In the genomic region with DNA sequence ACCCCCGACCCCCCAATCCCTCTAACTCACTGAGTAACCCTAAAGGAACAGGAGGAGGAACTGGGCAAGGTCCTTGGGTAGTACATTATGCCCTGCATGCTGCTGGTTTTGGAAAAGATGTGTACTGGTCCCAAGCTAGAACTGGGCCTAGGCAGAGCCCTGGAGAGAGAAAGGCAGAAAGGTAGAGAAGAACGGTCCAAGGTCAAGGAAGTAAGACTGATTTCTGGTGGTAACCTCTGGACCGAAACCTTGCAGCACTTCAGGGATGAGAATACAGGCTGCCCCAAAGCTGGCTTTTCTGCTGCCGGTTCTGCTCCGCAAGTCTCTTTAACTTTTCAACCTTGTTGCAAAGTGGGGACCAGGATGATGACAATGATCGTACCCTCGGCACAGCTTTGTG, we compare ENCODE assay signal across 17 mouse cellular contexts. TPM values are rescaled to one million over a fixed set of nuclear protein-coding genes. Genes with fewer than 3 reads are reported as not detected.
DNase-seq lines count a peak whose midpoint lies in the region; ATAC-seq and TF ChIP-seq lines count a peak whose summit lies in the region.
"Had no signal": no experiment of that assay in that cellular context is flagged by ENCODE, and none has a peak within 500 bp of the region (broad histone marks: within the 10 kb centered on the region; RNA-seq: fewer than 3 reads in every experiment).

No protein-coding gene starts in this region.

- 62% methylated on average over 7 of the region's 7 CpGs for WGBS in kidney, adult 2 months
- 59% methylated on average over 7 of the region's 7 CpGs for WGBS in midbrain, embryonic 11.5 days
- WGBS in midbrain, postnatal 0 days, result 50% methylated on average over 7 of the region's 7 CpGs
- 80% methylated on average over 7 of the region's 7 CpGs for WGBS in neural tube, embryonic 13.5 days

- peak overlapping the region; percentile 92 for H3K4me2 ChIP-seq in midbrain, embryonic 11.5 days
- H3K4me2 ChIP-seq in midbrain, postnatal 0 days (ENCODE audit: low read depth, low read length, poor library complexity, severe bottlenecking), result no peak overlapping the region
- peak overlapping the region; percentile 99 for H3K4me2 ChIP-seq in neural tube, embryonic 13.5 days

- no peak overlapping the region for H3K4me3 ChIP-seq in kidney, adult 2 months (ENCODE audit: insufficient read depth, low read depth, low read length)
- H3K4me3 ChIP-seq in midbrain, embryonic 11.5 days (ENCODE audit: low read depth, low read length), result peak overlapping the region; percentile 96
- no peak overlapping the region for H3K4me3 ChIP-seq in midbrain, postnatal 0 days (ENCODE audit: low read depth, low read length)
- no peak overlapping the region for H3K4me3 ChIP-seq in neural tube, embryonic 13.5 days
- H3K4me3 ChIP-seq: erythroblast, embryonic 14.5 days; intestine, embryonic 15.5 days had no signal

- peak; percentile 87 for DNase-seq in heart, adult 11 months
- no peak for DNase-seq in heart, postnatal 4 days
- DNase-seq in kidney, adult 2 months, result peak; percentile 64
- no peak for DNase-seq in kidney, postnatal 4 days
- no peak for DNase-seq in midbrain, embryonic 11.5 days (ENCODE audit: low spot score, missing footprints)
- DNase-seq in midbrain, postnatal 0 days (ENCODE audit: low spot score), result no peak
- no peak for DNase-seq in left cerebral cortex, adult 9 months (ENCODE audit: low spot score in 2 of 2)
- DNase-seq: cerebellum, postnatal 10 days; gastrocnemius, postnatal 14 days; layer of hippocampus, adult 9-11 months; lung, embryonic 14.5 days; right cerebral cortex, postnatal 25 days; thymus, adult 2 months had no signal

- H3K27ac ChIP-seq in kidney, adult 2 months (ENCODE audit: insufficient read depth, low read depth, low read length), result peak overlapping the region; percentile 70; the same call in 1 of the 2 replicates
- no peak overlapping the region; the same call in 1 of the 2 replicates for H3K27ac ChIP-seq in midbrain, embryonic 11.5 days (ENCODE audit: low read depth, low read length)
- no peak overlapping the region for H3K27ac ChIP-seq in midbrain, postnatal 0 days (ENCODE audit: low read depth, low read length)
- no peak overlapping the region for H3K27ac ChIP-seq in neural tube, embryonic 13.5 days (replicated peaks)
- H3K27ac ChIP-seq: intestine, embryonic 15.5 days had no signal

- H3K4me1 ChIP-seq in kidney, adult 2 months (ENCODE audit: control insufficient read depth, insufficient read depth, low read length), result peaks cover 40% of the 10 kb centered on the region
- H3K4me1 ChIP-seq in midbrain, embryonic 11.5 days (ENCODE audit: control insufficient read depth, insufficient read depth, low read length), result peaks cover 58% of the 10 kb centered on the region
- peaks cover 2% of the 10 kb centered on the region; the same call in 1 of the 2 replicates for H3K4me1 ChIP-seq in midbrain, postnatal 0 days (ENCODE audit: insufficient read depth, low read length)
- peaks cover 49% of the 10 kb centered on the region for H3K4me1 ChIP-seq in neural tube, embryonic 13.5 days (replicated peaks)

- H3K27me3 ChIP-seq in kidney, adult 2 months (replicated peaks; ENCODE audit: control insufficient read depth, insufficient read depth, low read length), result no peaks in the 10 kb centered on the region
- peaks cover 7% of the 10 kb centered on the region; the same call in 1 of the 2 replicates for H3K27me3 ChIP-seq in midbrain, embryonic 11.5 days (ENCODE audit: control insufficient read depth, insufficient read depth, low read length)
- peaks cover 8% of the 10 kb centered on the region for H3K27me3 ChIP-seq in midbrain, postnatal 0 days (ENCODE audit: insufficient read depth, low read length)
- H3K27me3 ChIP-seq in neural tube, embryonic 13.5 days, result peaks cover 34% of the 10 kb centered on the region

- no peak for ATAC-seq in midbrain, embryonic 11.5 days (ENCODE audit: low FRiP score)
- no peak for ATAC-seq in midbrain, postnatal 0 days (ENCODE audit: low FRiP score)
- no peak for ATAC-seq in neural tube, embryonic 13.5 days (ENCODE audit: low read depth)
- ATAC-seq: intestine, embryonic 15.5 days; Patski had no signal

- no peaks in the 10 kb centered on the region for H3K9me3 ChIP-seq in midbrain, embryonic 11.5 days (ENCODE audit: control insufficient read depth, low read length)
- H3K9me3 ChIP-seq in midbrain, postnatal 0 days (ENCODE audit: low read length), result no peaks in the 10 kb centered on the region
- H3K9me3 ChIP-seq in neural tube, embryonic 13.5 days, result no peaks in the 10 kb centered on the region
- H3K9me3 ChIP-seq: intestine, embryonic 15.5 days had no signal

- TF ChIP-seq POLR2A in kidney, adult 2 months (IDR thresholded peaks at IDR 0.05; ENCODE audit: low read depth, low read length), result no peak

- peak overlapping the region; percentile 89 for H3K9ac ChIP-seq in midbrain, embryonic 11.5 days (ENCODE audit: low read length)
- no peak overlapping the region for H3K9ac ChIP-seq in midbrain, postnatal 0 days (replicated peaks; ENCODE audit: low read length, poor library complexity, severe bottlenecking)
- H3K9ac ChIP-seq in neural tube, embryonic 13.5 days, result no peak overlapping the region
- H3K9ac ChIP-seq: intestine, embryonic 15.5 days; lung, embryonic 14.5 days had no signal

- TF ChIP-seq CTCF in kidney, adult 2 months (conservative IDR thresholded peaks at IDR 0.05; ENCODE audit: insufficient read depth, insufficient read length, low read depth, low read length), result no peak
- TF ChIP-seq CTCF in midbrain, postnatal 0 days (IDR thresholded peaks at IDR 0.05), result no peak

- no peaks in the 10 kb centered on the region for H3K36me3 ChIP-seq in kidney, adult 2 months (ENCODE audit: control insufficient read depth, insufficient read depth, low read length)
- no peaks in the 10 kb centered on the region for H3K36me3 ChIP-seq in midbrain, embryonic 11.5 days (ENCODE audit: control insufficient read depth, insufficient read depth, low read length)
- H3K36me3 ChIP-seq in midbrain, postnatal 0 days (ENCODE audit: insufficient read depth, low read length), result no peaks in the 10 kb centered on the region
- H3K36me3 ChIP-seq in neural tube, embryonic 13.5 days, result no peaks in the 10 kb centered on the region
- H3K36me3 ChIP-seq: intestine, embryonic 15.5 days had no signal

RNA-seq across cellular contexts. Expression of gene Slc45a3, which starts 1.8 kb away (rescaled TPM):
- 1 to 10 TPM; 2.1 to 2.3 TPM for total RNA-seq in heart, postnatal 4 days (2021)
- polyA plus RNA-seq in kidney, adult 2 months (2012; rRNA removed), result 30.5 and 37.8 TPM in 2 replicates
- 19.5 and 20.5 TPM in 2 replicates for polyA plus RNA-seq in midbrain, embryonic 11.5 days (2014; fragmentation: Nextera tagmentation; extraction: Ambion mirVana)
- 0.80 and 1.3 TPM in 2 replicates for total RNA-seq in midbrain, postnatal 0 days (2014; rRNA removed)
- polyA plus RNA-seq in midbrain, postnatal 0 days (2015; fragmentation: Nextera tagmentation; extraction: Ambion mirVana), result 0.38 and 0.63 TPM in 2 replicates
- polyA plus RNA-seq in neural tube, embryonic 13.5 days (2015; fragmentation: Nextera tagmentation; extraction: Ambion mirVana), result 4.7 and 5.9 TPM in 2 replicates

RNA-seq across cellular contexts. Expression of gene Elk4, which starts 42.8 kb away (rescaled TPM):
- total RNA-seq in heart, postnatal 4 days (2021), result 100 to 1,000 TPM; 104 to 110 TPM
- polyA plus RNA-seq in kidney, adult 2 months (2012; rRNA removed), result 18.4 and 27.8 TPM in 2 replicates
- polyA plus RNA-seq in midbrain, embryonic 11.5 days (2014; fragmentation: Nextera tagmentation; extraction: Ambion mirVana), result 17.2 and 19.5 TPM in 2 replicates
- 17.6 and 23.4 TPM in 2 replicates for total RNA-seq in midbrain, postnatal 0 days (2014; rRNA removed)
- 6.0 and 8.1 TPM in 2 replicates for polyA plus RNA-seq in midbrain, postnatal 0 days (2015; fragmentation: Nextera tagmentation; extraction: Ambion mirVana)
- polyA plus RNA-seq in neural tube, embryonic 13.5 days (2015; fragmentation: Nextera tagmentation; extraction: Ambion mirVana), result 13.1 and 14.2 TPM in 2 replicates

RNA-seq across cellular contexts. Expression of gene Nucks1, which starts 54.2 kb away (rescaled TPM):
- total RNA-seq in heart, postnatal 4 days (2021), result 100 to 1,000 TPM; 169 to 172 TPM
- 8.4 and 14.3 TPM in 2 replicates for polyA plus RNA-seq in kidney, adult 2 months (2012; rRNA removed)
- 61.3 and 63.1 TPM in 2 replicates for polyA plus RNA-seq in midbrain, embryonic 11.5 days (2014; fragmentation: Nextera tagmentation; extraction: Ambion mirVana)
- total RNA-seq in midbrain, postnatal 0 days (2014; rRNA removed), result 121 and 140 TPM in 2 replicates
- polyA plus RNA-seq in midbrain, postnatal 0 days (2015; fragmentation: Nextera tagmentation; extraction: Ambion mirVana), result 41.3 and 51.7 TPM in 2 replicates
- 52.3 and 57.8 TPM in 2 replicates for polyA plus RNA-seq in neural tube, embryonic 13.5 days (2015; fragmentation: Nextera tagmentation; extraction: Ambion mirVana)

Comparison
In these comparisons a context has a peak if more than half of its experiments do, and no peak if none do; other contexts are left out.
1. DNase-seq: peak in heart, adult 11 months (single experiment) and kidney, adult 2 months (single experiment); none in heart, postnatal 4 days (single experiment), kidney, postnatal 4 days (0 of 2), midbrain, embryonic 11.5 days (single experiment), midbrain, postnatal 0 days (single experiment) and left cerebral cortex, adult 9 months (0 of 2).